Mouse (Mus musculus) Patski (cell line): Measurements from ENCODE around the gene Spock1. TPM values are rescaled to one million over a fixed set of nuclear protein-coding genes. Genes with fewer than 3 reads are reported as not detected.
"Not testable (repeated sequence)": the region's sequence is repeated elsewhere in the genome, so short reads cannot be mapped to it uniquely, and the experiment has no call there.

Experiments used
- ATAC-seq: fragments of 100-300 bp; one replicate; pipeline ENCODE4 v1.8.0; 2021
- CTCF ChIA-PET: fragments of 350-600 bp; sonication (Branson Sonifier 250); formaldehyde crosslinking; loops from one replicate; lab custom pipeline; 2022; ENCODE audit warnings: inconsistent platforms; lab: Charles Lee
- POLR2A ChIA-PET: fragments of 350-600 bp; sonication (Branson Sonifier 250); formaldehyde crosslinking; loops from one replicate; lab custom pipeline; 2022; ENCODE audit warnings: antibody characterized with exemption, inconsistent platforms; lab: Charles Lee
- DNase-seq: peaks from one replicate; pipeline ENCODE4 v3.0.0-alpha.2; 2011; ENCODE audit warnings: low read depth, low spot score
- H3K27me3 ChIP-seq: fragments of 371-371 bp; one replicate; pipeline ENCODE4 v1.5.1; 2021
- CTCF ChIP-seq: fragments of 100-300 bp; IDR thresholded peaks from one replicate; pipeline ENCODE4 v1.5.1; 2021
- in situ Hi-C: fragments of 300-500 bp; cut with MboI; formaldehyde crosslinking; loops from 3 replicates; pipeline ENCODE4 v1.11.1; 2018; ENCODE audit warnings: low pct_unique_long_range_greater_than_20kb, mixed read lengths
- polyA plus RNA-seq: library from polyadenylated mRNA; unstranded; gene quantifications from one replicate; pipeline ENCODE4 v1.2.3, GENCODE M21; 2021

Gene Spock1
- polyA plus RNA-seq, 1 experiment from 2014 or later = not detected

GRCm38 (mm10) chr13:57488926-57489325, 419.2 kb downstream of the Spock1 start:
- in situ Hi-C loops = no loop called here
- H3K27me3 ChIP-seq = peaks cover 3% of the 10 kb centered on the region
- DNase-seq = no peak
- ATAC-seq = no peak
- TF ChIP-seq CTCF = no peak
- POLR2A ChIA-PET = no interaction called here
- CTCF ChIA-PET = no interaction called here

DNA sequence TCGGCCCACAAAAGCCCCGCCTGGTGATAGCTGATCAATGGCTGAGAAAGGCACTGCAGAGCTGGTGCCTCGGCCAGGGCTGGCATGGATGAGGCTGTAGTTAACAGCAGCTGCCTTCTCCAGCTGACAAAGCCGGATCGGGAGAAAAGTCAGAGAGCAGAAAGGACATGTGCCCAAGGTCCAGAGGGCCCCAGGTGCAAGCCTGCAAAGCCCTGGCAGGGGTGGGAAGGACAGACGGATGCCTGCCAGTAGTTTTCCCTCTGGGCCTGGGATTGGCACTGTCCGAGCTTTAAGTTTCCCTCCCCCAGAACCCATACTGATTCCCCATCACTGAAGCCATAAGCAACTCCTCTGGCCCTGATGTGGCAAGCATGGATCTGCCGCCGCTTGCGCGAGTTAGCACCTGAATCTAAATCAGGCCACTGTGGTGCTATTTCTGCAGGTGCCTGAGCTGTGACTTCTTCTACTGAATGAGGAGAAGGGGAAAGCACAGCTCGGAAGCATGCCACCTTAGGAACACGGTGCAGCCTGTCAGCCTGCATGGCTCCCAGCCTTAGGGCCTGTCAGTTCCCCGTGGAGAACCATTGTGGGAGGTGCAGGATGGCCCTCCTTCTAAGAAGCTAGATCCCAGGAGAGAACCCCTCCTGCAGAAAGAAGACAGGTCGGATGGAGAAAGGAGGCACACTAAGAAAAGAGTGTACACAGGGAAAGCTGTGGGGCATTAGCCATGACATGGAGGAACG, 423.5 kb downstream of the Spock1 start:
- CTCF ChIA-PET = no interaction called here
- ATAC-seq = no peak
- TF ChIP-seq CTCF = no peak
- DNase-seq = no peak
- in situ Hi-C loops = no loop called here
- peaks cover 3% of the 10 kb centered on the region for H3K27me3 ChIP-seq
- POLR2A ChIA-PET = no interaction called here

DNA sequence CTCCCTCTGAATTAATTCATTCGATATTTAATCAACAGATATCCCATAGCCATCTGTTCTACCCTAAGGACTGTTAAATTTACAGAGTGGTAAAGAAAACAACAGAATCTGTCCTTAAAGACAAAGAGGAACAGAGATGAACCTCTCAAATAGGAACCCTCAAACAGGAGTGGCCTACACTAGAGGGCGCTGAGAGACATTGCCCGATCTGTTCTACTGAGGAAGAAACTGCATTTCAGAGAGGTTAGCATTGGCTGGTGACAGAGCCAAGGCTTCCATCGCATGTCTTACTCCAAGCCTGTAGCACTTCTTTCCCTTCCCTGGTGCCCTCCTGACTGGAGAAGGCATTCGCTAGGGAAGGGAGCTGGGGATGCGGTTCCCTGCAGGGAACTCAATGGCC, 431.4 kb downstream of the Spock1 start:
- ChIA-PET POLR2A (no interaction called here), CTCF (no interaction called here)
- DNase-seq (no peak), ATAC-seq (no peak)
- in situ Hi-C loops = no loop called here
- TF ChIP-seq CTCF = no peak
- peaks cover 8% of the 10 kb centered on the region for H3K27me3 ChIP-seq

- POLR2A ChIA-PET = no interaction called here
- ATAC-seq (no peak), DNase-seq (no peak)
- no peak for TF ChIP-seq CTCF
- CTCF ChIA-PET = no interaction called here
- in situ Hi-C loops = no loop called here
- peaks cover 11% of the 10 kb centered on the region for H3K27me3 ChIP-seq
Observed at GRCm38 (mm10) chr13:57474068-57474467, 434.1 kb downstream of the Spock1 start.

DNA sequence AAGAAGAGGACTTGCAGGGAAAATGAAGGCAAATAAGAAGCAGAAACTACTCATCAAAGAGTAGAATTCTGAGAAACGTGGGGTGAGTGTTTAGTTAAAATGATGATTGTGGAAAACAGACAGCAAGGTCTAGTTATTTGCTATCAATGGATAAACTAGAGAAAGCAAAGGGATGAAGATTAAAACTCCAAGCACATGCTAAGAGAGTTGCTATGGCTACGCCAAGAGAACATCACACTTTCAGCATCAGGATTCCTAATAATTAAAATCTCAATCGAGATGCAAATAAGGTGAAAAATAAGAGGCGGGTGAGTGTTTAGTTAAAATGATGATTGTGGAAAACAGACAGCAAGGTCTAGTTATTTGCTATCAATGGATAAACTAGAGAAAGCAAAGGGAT, 437.2 kb downstream of the Spock1 start:
- POLR2A ChIA-PET, in situ Hi-C loops: not testable (repeated sequence)

GRCm38 (mm10) chr13:57459978-57460377, 448.2 kb downstream of the Spock1 start:
- DNase-seq (no peak), ATAC-seq (no peak)
- CTCF ChIA-PET = no interaction called here
- no peaks in the 10 kb centered on the region for H3K27me3 ChIP-seq
- in situ Hi-C loops = no loop called here
- TF ChIP-seq CTCF = no peak
- POLR2A ChIA-PET = no interaction called here

More for the DNA sequence above, 437.2 kb downstream of the Spock1 start:
- CTCF ChIA-PET, DNase-seq, ATAC-seq: not testable (repeated sequence)
- H3K27me3 ChIP-seq = peaks cover 11% of the 10 kb centered on the region

DNA sequence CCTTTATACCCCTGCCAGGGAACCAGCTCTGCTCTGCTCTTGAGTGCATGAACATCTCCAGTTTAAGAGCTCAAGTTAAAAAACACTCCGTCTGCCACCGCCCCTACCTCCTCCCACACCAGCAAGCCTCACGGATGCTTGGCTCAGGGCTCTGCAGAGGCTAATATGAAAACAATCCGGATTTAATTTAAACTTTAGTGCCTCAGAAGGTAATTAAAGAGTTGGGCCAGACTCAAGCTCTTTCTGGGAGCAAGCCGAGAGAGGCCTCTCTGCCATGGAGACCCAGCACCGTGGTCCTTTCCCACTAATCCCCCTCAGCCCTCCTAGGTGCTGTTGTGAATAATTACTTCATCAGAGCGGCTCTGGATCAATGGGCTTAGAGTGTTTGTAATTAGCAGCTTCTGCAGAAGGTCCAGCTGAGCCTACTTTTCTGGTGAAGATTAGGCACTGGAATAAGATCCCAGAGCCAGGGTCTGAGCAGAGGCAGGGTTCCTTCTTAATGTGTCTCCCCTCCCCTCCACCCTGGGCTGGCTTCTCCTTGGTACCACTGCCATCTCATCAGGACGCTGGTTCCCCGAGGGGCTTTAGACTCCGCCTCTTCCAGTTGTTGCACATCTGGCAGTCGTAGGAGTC, 457.8 kb downstream of the Spock1 start:
- ChIA-PET CTCF (no interaction called here), POLR2A (no interaction called here)
- in situ Hi-C loops = no loop called here
- DNase-seq (no peak), ATAC-seq (no peak)
- TF ChIP-seq CTCF = no peak
- no peaks in the 10 kb centered on the region for H3K27me3 ChIP-seq

GRCm38 (mm10) chr13:57448906-57449305, 459.2 kb downstream of the Spock1 start:
- in situ Hi-C loops = no loop called here
- POLR2A ChIA-PET = no interaction called here
- TF ChIP-seq CTCF = no peak
- H3K27me3 ChIP-seq = no peaks in the 10 kb centered on the region
- no peak for DNase-seq
- CTCF ChIA-PET = interaction anchor here (1.2 kb wide), 1 partner anchor 17 kb away, joined by 3 read pairs; no protein-coding TSS in a partner anchor
- no peak for ATAC-seq

DNA sequence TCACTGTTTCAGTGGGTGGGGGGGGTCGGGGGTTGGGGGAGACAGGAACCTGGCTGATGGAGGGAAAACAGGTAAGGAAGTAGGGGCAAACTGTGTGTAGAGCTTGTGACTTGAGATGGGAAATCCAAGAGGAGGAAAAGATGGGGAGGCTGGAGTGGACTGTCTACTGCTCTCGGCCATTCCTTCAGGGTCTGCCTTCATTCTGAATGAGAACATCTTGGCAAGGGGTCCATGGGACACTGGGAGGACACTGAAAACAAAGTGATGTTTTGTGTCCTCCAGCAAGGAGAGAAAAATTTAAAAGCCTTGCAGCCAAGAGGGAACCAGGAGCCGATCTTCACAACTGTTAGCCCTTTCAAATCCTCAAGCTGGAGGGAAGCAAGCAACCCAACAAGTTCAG, 463.2 kb downstream of the Spock1 start:
- ATAC-seq (no peak), DNase-seq (no peak)
- ChIA-PET POLR2A (no interaction called here), CTCF (no interaction called here)
- TF ChIP-seq CTCF = no peak
- H3K27me3 ChIP-seq = no peaks in the 10 kb centered on the region
- in situ Hi-C loops = no loop called here

DNA sequence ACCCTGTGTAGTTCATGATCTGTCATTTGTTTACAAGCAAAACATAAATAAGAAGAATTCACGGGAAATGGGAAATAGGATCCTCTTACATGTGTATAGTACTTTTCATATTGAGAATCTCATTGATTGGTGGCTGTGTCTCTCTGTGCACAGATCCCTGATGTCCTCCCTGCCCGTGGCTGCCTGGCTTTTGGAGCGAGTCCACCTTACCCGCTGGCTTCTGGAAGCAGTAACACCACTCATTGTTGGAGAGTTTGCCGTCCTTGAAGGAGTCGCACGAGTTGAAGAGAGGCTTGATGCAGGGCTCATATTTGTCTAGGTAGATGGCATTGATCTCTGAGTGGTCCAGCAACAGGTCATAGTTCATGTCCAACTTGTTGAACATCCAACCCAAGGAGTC, 468.0 kb downstream of the Spock1 start:
- POLR2A ChIA-PET = no interaction called here
- DNase-seq (no peak), ATAC-seq (no peak)
- CTCF ChIA-PET = no interaction called here
- in situ Hi-C loops = no loop called here
- no peaks in the 10 kb centered on the region for H3K27me3 ChIP-seq
- no peak for TF ChIP-seq CTCF

GRCm38 (mm10) chr13:57435726-57436220, 472.4 kb downstream of the Spock1 start:
- ATAC-seq = no peak
- in situ Hi-C loops = no loop called here
- no peaks in the 10 kb centered on the region for H3K27me3 ChIP-seq
- CTCF ChIA-PET = no interaction called here
- POLR2A ChIA-PET = no interaction called here
- no peak for DNase-seq
- TF ChIP-seq CTCF = no peak
